Mouse (Mus musculus) forebrain, postnatal 0 days (tissue): Measurements from ENCODE around the gene Ginm1. TPM values are rescaled to one million over a fixed set of nuclear protein-coding genes. Genes with fewer than 3 reads are reported as not detected.

Source experiments
- ATAC-seq: fragments of 200-750 bp; cut with Nextera tagmentation; 2 replicates; pipeline ENCODE4 v1.8.0; 2017; ENCODE audit warnings: mild to moderate bottlenecking, moderate library complexity
- DNase-seq: peaks from one replicate; pipeline ENCODE4 v3.0.0-alpha.2; 2015
- H3K27ac ChIP-seq: fragments of 300-500 bp; sonication (generic); 2 replicates; pipeline ENCODE4 v1.5.1; 2014; ENCODE audit warnings: low read depth, mild to moderate bottlenecking, antibody characterized with exemption, low read length, moderate library complexity, mixed read lengths
- H3K27me3 ChIP-seq: fragments of 300-500 bp; sonication (generic); 2 replicates; pipeline ENCODE4 v1.6.1; 2014; ENCODE audit warnings: mild to moderate bottlenecking, low read length, mixed read lengths; ENCODE audit not compliant: insufficient read depth
- H3K36me3 ChIP-seq: fragments of 300-500 bp; sonication (generic); 2 replicates; pipeline ENCODE4 v1.6.1; 2014; ENCODE audit warnings: mild to moderate bottlenecking, moderate library complexity; ENCODE audit not compliant: insufficient read depth
- H3K4me1 ChIP-seq: fragments of 300-500 bp; sonication (generic); 2 replicates; pipeline ENCODE4 v1.6.1; 2014; ENCODE audit warnings: antibody characterized with exemption; ENCODE audit not compliant: insufficient read depth
- H3K4me2 ChIP-seq: fragments of 300-500 bp; sonication (generic); 2 replicates; pipeline ENCODE4 v1.6.1; 2014; ENCODE audit warnings: low read depth, mild to moderate bottlenecking, moderate library complexity
- H3K4me3 ChIP-seq: fragments of 300-500 bp; sonication (generic); 2 replicates; pipeline ENCODE4 v1.5.1; 2014; ENCODE audit warnings: low read depth, low read length, mixed read lengths
- H3K9ac ChIP-seq: fragments of 300-500 bp; sonication (generic); 2 replicates; pipeline ENCODE4 v1.6.1; 2014; ENCODE audit warnings: mild to moderate bottlenecking
- H3K9me3 ChIP-seq: fragments of 300-500 bp; sonication (generic); 2 replicates; pipeline ENCODE4 v1.6.1; 2016; ENCODE audit warnings: low read length
- CTCF ChIP-seq: sonication (generic); IDR thresholded peaks from 2 replicates; pipeline ENCODE4 v1.5.1; 2016; ENCODE audit warnings: antibody characterized with exemption, control low read depth, low read depth
- WGBS: fragments of 180-500 bp; shearing (Covaris S2); extraction: QIAGEN DNeasy Blood & Tissue Kit; methylation state at CpG from one replicate; pipeline ENCODE4 v1.1.7; 2014; 5-methylcytosine and 5-hydroxymethylcytosine counted together
- polyA plus RNA-seq: library from polyadenylated mRNA; unstranded; fragments of >200 nt; fragmentation: Nextera tagmentation; extraction: Ambion mirVana; gene quantifications from 2 replicates; pipeline ENCODE4 v1.2.1, GENCODE M21; 2015
- total RNA-seq: library from RNA; depleted of rRNA; stranded (reverse); fragments of >200 nt; gene quantifications from 2 replicates; pipeline ENCODE4 v1.2.3, GENCODE M21; 2014

Gene Ginm1
- total and polyA plus RNA-seq, 2 experiments from 2014 or later = 51.0 to 61.2 TPM

GRCm38 (mm10) chr10:7825281-7825665 is 32.6 kb upstream of the Ginm1 start:
- no peaks in the 10 kb centered on the region for H3K27me3 ChIP-seq
- WGBS = 90% methylated on average over 4 of the region's 4 CpGs
- no peak for TF ChIP-seq CTCF
- ATAC-seq (no peak), DNase-seq (no peak)
- no peaks in the 10 kb centered on the region for H3K4me1 ChIP-seq
- H3K4me3 ChIP-seq = no peak overlapping the region
- peaks cover 16% of the 10 kb centered on the region for H3K36me3 ChIP-seq
- H3K9me3 ChIP-seq = no peaks in the 10 kb centered on the region
- no peak overlapping the region for H3K9ac ChIP-seq
- H3K27ac ChIP-seq = no peak overlapping the region
- no peak overlapping the region for H3K4me2 ChIP-seq

GRCm38 (mm10) chr10:7824663-7825280 is 32.1 kb upstream of the Ginm1 start:
- Histone ChIP-seq H3K27ac (no peak overlapping the region), H3K4me2 (no peak overlapping the region), H3K27me3 (no peaks in the 10 kb centered on the region), H3K9ac (no peak overlapping the region), H3K4me3 (no peak overlapping the region), H3K36me3 (peaks cover 16% of the 10 kb centered on the region), H3K4me1 (no peaks in the 10 kb centered on the region), H3K9me3 (no peaks in the 10 kb centered on the region)
- no peak for TF ChIP-seq CTCF
- DNase-seq (no peak), ATAC-seq (no peak)
- WGBS = 83% methylated on average over 9 of the region's 9 CpGs

GRCm38 (mm10) chr10:7821981-7822380 is 29.4 kb upstream of the Ginm1 start:
- no peak for DNase-seq
- Histone ChIP-seq H3K36me3 (peaks cover 33% of the 10 kb centered on the region), H3K4me3 (no peak overlapping the region), H3K4me1 (no peaks in the 10 kb centered on the region), H3K27me3 (no peaks in the 10 kb centered on the region), H3K9me3 (no peaks in the 10 kb centered on the region), H3K27ac (no peak overlapping the region), H3K9ac (no peak overlapping the region), H3K4me2 (no peak overlapping the region)
- TF ChIP-seq CTCF = no peak
- WGBS = 95% methylated on average over 12 of the region's 12 CpGs
- ATAC-seq = no peak

- WGBS = 94% methylated on average over 5 of the region's 5 CpGs
Observed at GRCm38 (mm10) chr10:7820171-7820570, 27.5 kb upstream of the Ginm1 start.

GRCm38 (mm10) chr10:7819603-7820002 is 27.0 kb upstream of the Ginm1 start:
- Histone ChIP-seq H3K4me3 (no peak overlapping the region), H3K27me3 (no peaks in the 10 kb centered on the region), H3K4me1 (no peaks in the 10 kb centered on the region), H3K9ac (no peak overlapping the region), H3K27ac (no peak overlapping the region), H3K4me2 (no peak overlapping the region), H3K9me3 (no peaks in the 10 kb centered on the region), H3K36me3 (peaks cover 42% of the 10 kb centered on the region)
- DNase-seq = no peak
- no peak for TF ChIP-seq CTCF
- no peak for ATAC-seq
- WGBS = 94% methylated on average over 4 of the region's 4 CpGs

More at GRCm38 (mm10) chr10:7820171-7820570, 27.5 kb upstream of the Ginm1 start:
- H3K4me2 ChIP-seq = no peak overlapping the region
- H3K36me3 ChIP-seq = peaks cover 42% of the 10 kb centered on the region
- ATAC-seq (no peak), DNase-seq (no peak)
- H3K27ac ChIP-seq = no peak overlapping the region
- no peak overlapping the region for H3K9ac ChIP-seq
- H3K4me3 ChIP-seq = no peak overlapping the region
- TF ChIP-seq CTCF = no peak
- H3K9me3 ChIP-seq = no peaks in the 10 kb centered on the region
- no peaks in the 10 kb centered on the region for H3K4me1 ChIP-seq
- H3K27me3 ChIP-seq = no peaks in the 10 kb centered on the region

- Histone ChIP-seq H3K36me3 (peaks cover 46% of the 10 kb centered on the region), H3K9me3 (no peaks in the 10 kb centered on the region), H3K4me1 (no peaks in the 10 kb centered on the region), H3K4me2 (no peak overlapping the region), H3K4me3 (no peak overlapping the region), H3K27ac (no peak overlapping the region), H3K27me3 (no peaks in the 10 kb centered on the region), H3K9ac (no peak overlapping the region)
- WGBS = 87% methylated on average over 4 of the region's 4 CpGs
- ATAC-seq (no peak), DNase-seq (no peak)
- no peak for TF ChIP-seq CTCF
Observed at GRCm38 (mm10) chr10:7819156-7819555, 26.5 kb upstream of the Ginm1 start.

GRCm38 (mm10) chr10:7818676-7819075 is 26.1 kb upstream of the Ginm1 start:
- peaks cover 47% of the 10 kb centered on the region for H3K36me3 ChIP-seq
- 90% methylated on average over 4 of the region's 4 CpGs for WGBS

GRCm38 (mm10) chr10:7816476-7816875 is 23.9 kb upstream of the Ginm1 start:
- DNase-seq = no peak
- Histone ChIP-seq H3K9ac (no peak overlapping the region), H3K36me3 (peaks cover 40% of the 10 kb centered on the region), H3K9me3 (no peaks in the 10 kb centered on the region), H3K27ac (no peak overlapping the region), H3K4me3 (no peak overlapping the region), H3K4me1 (no peaks in the 10 kb centered on the region), H3K27me3 (no peaks in the 10 kb centered on the region), H3K4me2 (no peak overlapping the region)
- no peak for ATAC-seq
- WGBS = 87% methylated on average over 2 of the region's 2 CpGs
- TF ChIP-seq CTCF = no peak

More at GRCm38 (mm10) chr10:7818676-7819075, 26.1 kb upstream of the Ginm1 start:
- no peaks in the 10 kb centered on the region for H3K9me3 ChIP-seq
- no peak overlapping the region for H3K4me2 ChIP-seq
- no peak for TF ChIP-seq CTCF
- H3K27ac ChIP-seq = no peak overlapping the region
- no peaks in the 10 kb centered on the region for H3K4me1 ChIP-seq
- DNase-seq (no peak), ATAC-seq (no peak)
- H3K4me3 ChIP-seq = no peak overlapping the region
- no peaks in the 10 kb centered on the region for H3K27me3 ChIP-seq
- no peak overlapping the region for H3K9ac ChIP-seq
